Mouse (Mus musculus) intestine, embryonic 16.5 days (tissue): Measurements from ENCODE around the gene Kalrn. TPM values are rescaled to one million over a fixed set of nuclear protein-coding genes. Genes with fewer than 3 reads are reported as not detected.

Experiments used
- ATAC-seq: fragments of 200-750 bp; cut with Nextera tagmentation; 2 replicates; pipeline ENCODE4 v1.8.0; 2017; ENCODE audit warnings: moderate TSS enrichment, moderate library complexity
- H3K27ac ChIP-seq: fragments of 300-500 bp; sonication (generic); 2 replicates; pipeline ENCODE4 v1.5.1; 2014; ENCODE audit warnings: mild to moderate bottlenecking, low read length
- H3K27me3 ChIP-seq: fragments of 300-500 bp; sonication (generic); replicated peaks from 2 replicates; pipeline ENCODE4 v1.6.1; 2014; ENCODE audit warnings: low read length, control low read depth, mixed read lengths; ENCODE audit not compliant: control insufficient read depth, insufficient read depth
- H3K36me3 ChIP-seq: fragments of 300-500 bp; sonication (generic); 2 replicates; pipeline ENCODE4 v1.6.1; 2014; ENCODE audit warnings: low read length, control low read depth; ENCODE audit not compliant: control insufficient read depth, insufficient read depth
- H3K4me1 ChIP-seq: fragments of 300-500 bp; sonication (generic); 2 replicates; pipeline ENCODE4 v1.6.1; 2014; ENCODE audit warnings: low read length, control low read depth, mixed read lengths; ENCODE audit not compliant: control insufficient read depth, insufficient read depth
- H3K4me2 ChIP-seq: fragments of 300-500 bp; sonication (generic); 2 replicates; pipeline ENCODE4 v1.6.1; 2014; ENCODE audit warnings: low read depth, low read length, control low read depth
- H3K4me3 ChIP-seq: fragments of 300-500 bp; sonication (generic); 2 replicates; pipeline ENCODE4 v1.5.1; 2014; ENCODE audit warnings: mild to moderate bottlenecking, low read length
- H3K9ac ChIP-seq: fragments of 300-500 bp; sonication (generic); 2 replicates; pipeline ENCODE4 v1.6.1; 2014; ENCODE audit warnings: low read depth, low read length
- H3K9me3 ChIP-seq: fragments of 300-500 bp; sonication (generic); 2 replicates; pipeline ENCODE4 v1.6.1; 2016; ENCODE audit warnings: low read length, control low read depth; ENCODE audit not compliant: control insufficient read depth
- WGBS: fragments of 180-500 bp; shearing (Covaris S2); extraction: QIAGEN DNeasy Blood & Tissue Kit; methylation state at CpG from one replicate; pipeline ENCODE4 v1.1.7; 2014; 5-methylcytosine and 5-hydroxymethylcytosine counted together
- polyA plus RNA-seq: library from polyadenylated mRNA; unstranded; fragments of >200 nt; fragmentation: Nextera tagmentation; extraction: Ambion mirVana; gene quantifications from 2 replicates; pipeline ENCODE4 v1.2.1, GENCODE M21; 2015

Kalrn gene
- polyA plus RNA-seq, 1 experiment from 2014 or later, result 11.1 TPM

GRCm38 (mm10) chr16:34004128-34004578 lies 569.2 kb downstream of the Kalrn start:
- Histone ChIP-seq H3K4me1 (peaks cover 14% of the 10 kb centered on the region), H3K9me3 (peaks cover 3% of the 10 kb centered on the region; the same call in 1 of the 2 replicates), H3K4me3 (no peak overlapping the region), H3K36me3 (no peaks in the 10 kb centered on the region), H3K4me2 (no peak overlapping the region), H3K9ac (no peak overlapping the region; the same call in 1 of the 2 replicates), H3K27ac (no peak overlapping the region), H3K27me3 (no peaks in the 10 kb centered on the region)
- peak; percentile 71 for ATAC-seq
- 42% methylated on average over 4 of the region's 4 CpGs for WGBS

DNA sequence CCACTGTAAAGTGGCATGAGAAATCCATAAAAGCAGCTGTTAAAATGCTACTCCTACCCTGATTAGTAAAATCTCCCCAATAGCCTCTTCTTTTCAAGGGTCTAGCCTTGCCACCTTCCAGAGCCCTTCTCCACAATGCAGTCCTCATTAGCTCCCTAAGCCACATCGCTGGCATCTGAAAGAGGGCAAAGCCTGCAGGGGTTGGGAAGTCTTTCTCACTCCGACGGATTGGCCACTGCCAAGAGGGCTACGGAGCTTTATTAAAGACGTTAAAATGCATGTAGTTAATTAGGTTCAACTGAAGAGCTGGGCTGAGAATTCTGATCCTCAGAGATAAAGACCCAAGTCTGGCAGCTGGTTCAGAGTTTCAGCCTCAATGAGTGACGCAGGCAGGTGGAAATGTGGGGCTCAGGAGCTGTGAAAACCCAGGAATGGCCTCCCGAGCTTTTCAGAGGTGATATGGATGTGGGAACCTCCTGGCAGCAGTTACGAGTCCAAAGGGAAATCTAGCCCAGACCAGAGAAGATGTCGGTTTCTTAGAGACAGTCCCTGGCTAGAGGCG lies 569.7 kb downstream of the Kalrn start:
- Histone ChIP-seq H3K36me3 (no peaks in the 10 kb centered on the region), H3K4me2 (no peak overlapping the region), H3K9ac (no peak overlapping the region; the same call in 1 of the 2 replicates), H3K27me3 (no peaks in the 10 kb centered on the region), H3K27ac (no peak overlapping the region), H3K4me3 (no peak overlapping the region), H3K9me3 (peaks cover 3% of the 10 kb centered on the region; the same call in 1 of the 2 replicates), H3K4me1 (peaks cover 14% of the 10 kb centered on the region)
- no peak for ATAC-seq
- 63% methylated on average over 10 of the region's 10 CpGs for WGBS

DNA sequence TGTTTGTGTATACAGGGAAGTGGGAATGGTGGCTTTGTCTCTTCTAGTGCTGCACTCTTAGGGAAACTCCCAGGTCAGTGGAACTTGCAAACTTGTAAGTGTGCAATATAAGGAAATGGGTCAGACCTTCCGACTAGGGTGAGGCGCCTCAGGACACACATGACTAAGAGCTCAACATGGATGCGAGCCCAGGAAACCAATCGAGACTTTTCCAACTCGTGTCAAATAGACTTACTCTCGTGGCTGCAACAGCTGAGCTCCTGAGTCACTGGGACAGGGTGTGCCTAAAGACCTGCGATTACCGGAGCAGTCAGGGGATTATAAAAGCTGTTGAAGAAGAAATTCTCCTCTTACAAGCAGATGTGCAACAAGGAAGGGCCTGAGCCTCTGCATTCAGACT lies 572.6 kb downstream of the Kalrn start:
- ATAC-seq, result 0 out of 2 replicates have a peak, but pooled peaks have one; percentile 33

DNA sequence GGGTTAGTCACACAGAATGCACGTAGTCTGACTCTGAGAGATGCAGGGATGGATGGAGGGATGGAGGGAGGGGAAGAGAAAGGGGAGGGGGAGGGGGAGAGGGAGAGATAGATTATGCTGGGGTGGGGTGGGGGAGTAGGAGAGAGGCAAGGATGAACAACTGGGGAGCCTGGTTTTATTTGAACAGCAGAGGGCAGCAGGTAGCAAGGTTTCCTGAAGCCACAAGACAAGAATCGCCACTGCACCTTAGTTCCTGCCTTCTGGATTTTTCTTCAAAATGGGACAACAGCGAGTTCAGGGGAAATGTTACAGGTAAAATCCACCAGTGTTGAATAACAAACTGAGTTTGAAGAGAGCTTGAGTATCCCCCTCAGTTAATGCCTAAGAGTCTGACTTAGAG lies 573.9 kb downstream of the Kalrn start:
- no peaks in the 10 kb centered on the region for H3K9me3 ChIP-seq
- ATAC-seq, result no peak
- peaks cover 11% of the 10 kb centered on the region for H3K4me1 ChIP-seq
- no peaks in the 10 kb centered on the region for H3K27me3 ChIP-seq
- no peaks in the 10 kb centered on the region for H3K36me3 ChIP-seq
- no peak overlapping the region for H3K9ac ChIP-seq
- H3K27ac ChIP-seq, result no peak overlapping the region
- no peak overlapping the region for H3K4me3 ChIP-seq
- H3K4me2 ChIP-seq, result no peak overlapping the region
- 28% methylated on average over 3 of the region's 3 CpGs for WGBS

More for the DNA sequence above, 572.6 kb downstream of the Kalrn start:
- no peak overlapping the region for H3K27ac ChIP-seq
- H3K9me3 ChIP-seq, result no peaks in the 10 kb centered on the region
- H3K4me3 ChIP-seq, result no peak overlapping the region
- no peaks in the 10 kb centered on the region for H3K27me3 ChIP-seq
- WGBS, result 56% methylated on average over 8 of the region's 8 CpGs
- H3K9ac ChIP-seq, result no peak overlapping the region
- peaks cover 14% of the 10 kb centered on the region for H3K4me1 ChIP-seq
- H3K36me3 ChIP-seq, result no peaks in the 10 kb centered on the region
- no peak overlapping the region for H3K4me2 ChIP-seq

DNA sequence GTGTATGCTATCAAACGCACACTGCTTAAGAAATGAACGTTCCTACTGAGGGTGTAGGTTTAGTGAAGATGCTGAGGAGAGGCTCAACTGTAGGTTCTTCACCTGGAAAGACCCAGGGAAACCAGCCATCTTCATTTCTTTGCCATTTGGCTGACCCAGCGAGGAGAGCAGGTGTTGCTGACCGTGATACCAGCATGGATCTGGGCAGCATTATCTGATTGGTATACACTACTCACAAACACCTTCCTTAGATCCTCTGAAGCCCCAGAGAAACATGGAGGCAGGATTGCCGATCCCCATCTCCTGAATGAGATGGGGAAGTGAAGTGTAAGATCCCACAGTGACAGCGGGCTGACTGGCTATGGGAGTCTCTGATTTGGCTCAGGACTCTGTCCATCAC lies 575.3 kb downstream of the Kalrn start:
- Histone ChIP-seq H3K27ac (no peak overlapping the region), H3K9me3 (no peaks in the 10 kb centered on the region), H3K4me2 (no peak overlapping the region), H3K27me3 (no peaks in the 10 kb centered on the region), H3K9ac (no peak overlapping the region), H3K4me1 (no peaks in the 10 kb centered on the region), H3K36me3 (no peaks in the 10 kb centered on the region), H3K4me3 (no peak overlapping the region)
- 80% methylated on average over 6 of the region's 6 CpGs for WGBS
- no peak for ATAC-seq

- ATAC-seq, result no peak
- Histone ChIP-seq H3K27me3 (no peaks in the 10 kb centered on the region), H3K4me2 (no peak overlapping the region), H3K9ac (no peak overlapping the region), H3K9me3 (no peaks in the 10 kb centered on the region), H3K36me3 (no peaks in the 10 kb centered on the region), H3K4me3 (no peak overlapping the region), H3K27ac (no peak overlapping the region), H3K4me1 (peaks cover under 1% of the 10 kb centered on the region; the same call in 1 of the 2 replicates)
- WGBS, result 7% methylated on average over 5 of the region's 5 CpGs
Observed at GRCm38 (mm10) chr16:33996030-33996429, 577.3 kb downstream of the Kalrn start.

GRCm38 (mm10) chr16:33995496-33995895 lies 577.8 kb downstream of the Kalrn start:
- peaks cover 4% of the 10 kb centered on the region; the same call in 1 of the 2 replicates for H3K4me1 ChIP-seq
- H3K9me3 ChIP-seq, result no peaks in the 10 kb centered on the region
- WGBS, result 73% methylated on average over 3 of the region's 3 CpGs
- H3K27me3 ChIP-seq, result no peaks in the 10 kb centered on the region
- ATAC-seq, result no peak
- H3K9ac ChIP-seq, result no peak overlapping the region
- H3K4me2 ChIP-seq, result no peak overlapping the region
- H3K4me3 ChIP-seq, result no peak overlapping the region
- H3K36me3 ChIP-seq, result no peaks in the 10 kb centered on the region
- H3K27ac ChIP-seq, result no peak overlapping the region

DNA sequence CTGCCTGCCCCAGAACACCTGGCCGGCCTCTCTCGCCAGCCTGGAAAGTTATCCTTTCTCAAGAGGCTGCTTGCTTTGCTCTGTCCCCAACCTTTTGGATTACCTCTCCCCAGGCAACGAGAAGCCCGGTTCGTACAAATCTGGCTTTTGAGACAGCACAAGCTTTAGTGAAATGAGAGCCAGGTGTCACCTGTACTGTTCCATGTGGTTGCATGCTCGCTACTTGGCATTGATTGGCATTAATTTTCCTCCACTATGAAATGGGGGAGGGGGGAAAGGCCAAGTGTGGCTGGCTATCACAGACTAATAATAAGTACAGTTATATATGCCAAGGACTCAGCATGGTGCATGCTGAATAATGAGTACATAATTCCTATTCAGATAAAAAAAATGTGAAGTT lies 579.0 kb downstream of the Kalrn start:
- H3K36me3 ChIP-seq, result no peaks in the 10 kb centered on the region
- H3K27me3 ChIP-seq, result no peaks in the 10 kb centered on the region
- no peaks in the 10 kb centered on the region for H3K9me3 ChIP-seq
- H3K4me3 ChIP-seq, result no peak overlapping the region
- H3K4me2 ChIP-seq, result no peak overlapping the region
- no peak overlapping the region for H3K27ac ChIP-seq
- no peak overlapping the region for H3K9ac ChIP-seq
- no peak for ATAC-seq
- WGBS, result 89% methylated on average over 6 of the region's 6 CpGs
- H3K4me1 ChIP-seq, result peaks cover 11% of the 10 kb centered on the region; the same call in 1 of the 2 replicates

DNA sequence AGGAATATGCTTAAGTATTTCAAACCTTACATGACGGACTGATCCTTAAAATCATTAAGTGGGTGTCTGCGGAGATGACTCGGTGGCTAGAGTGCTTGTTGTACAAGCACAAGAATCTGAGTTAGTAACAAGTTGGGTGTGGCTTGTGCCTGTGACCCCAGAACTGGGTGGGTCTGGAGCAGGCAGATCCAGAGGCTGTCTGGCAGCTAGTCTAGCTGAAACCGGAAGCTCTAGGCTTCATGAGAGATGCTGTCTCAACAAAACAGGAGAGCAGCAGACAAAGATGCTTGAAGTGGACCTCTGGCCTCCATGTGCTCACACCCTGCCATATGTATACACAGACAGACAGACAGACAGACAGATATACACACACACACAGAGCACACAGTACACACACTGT lies 582.6 kb downstream of the Kalrn start:
- Histone ChIP-seq H3K4me2 (no peak overlapping the region), H3K9ac (no peak overlapping the region), H3K9me3 (no peaks in the 10 kb centered on the region), H3K4me1 (peaks cover 15% of the 10 kb centered on the region; the same call in 1 of the 2 replicates), H3K36me3 (no peaks in the 10 kb centered on the region), H3K4me3 (no peak overlapping the region), H3K27ac (no peak overlapping the region), H3K27me3 (no peaks in the 10 kb centered on the region)
- 58% methylated on average over 4 of the region's 4 CpGs for WGBS
- ATAC-seq, result peak; percentile 63

GRCm38 (mm10) chr16:33989106-33989505 lies 584.2 kb downstream of the Kalrn start:
- Histone ChIP-seq H3K4me2 (no peak overlapping the region), H3K36me3 (no peaks in the 10 kb centered on the region), H3K4me1 (peaks cover 15% of the 10 kb centered on the region; the same call in 1 of the 2 replicates), H3K4me3 (no peak overlapping the region), H3K9ac (no peak overlapping the region), H3K27me3 (no peaks in the 10 kb centered on the region), H3K27ac (peak overlapping the region; percentile 66), H3K9me3 (no peaks in the 10 kb centered on the region)
- ATAC-seq, result peak; percentile 82
- 44% methylated on average over 1 of the region's 1 CpGs for WGBS
